Mouse (Mus musculus) heart, embryonic 14.5 days (tissue): Measurements from ENCODE around the gene Cilp2. TPM values are rescaled to one million over a fixed set of nuclear protein-coding genes. Genes with fewer than 3 reads are reported as not detected.
A peak's percentile ranks its signal among the peaks of the same experiment; 100 is the strongest.

ENCODE experiments used
- ATAC-seq: fragments of 200-750 bp; cut with Nextera tagmentation; 2 replicates; pipeline ENCODE4 v1.8.0; 2017; ENCODE audit warnings: low read depth, moderate TSS enrichment; ENCODE audit not compliant: insufficient number of reproducible peaks, insufficient read depth, low FRiP score
- H3K27ac ChIP-seq, 2 experiments: fragments of 200-500 bp in 1 of 2; fragments of 300-500 bp in 1 of 2; sonication (generic) in 1 of 2; replicated peaks in 1 of 2; 2 replicates each; pipeline ENCODE4 v1.5.1; 2012 to 2014; ENCODE audit warnings: low read depth in 2 of 2, low read length in 2 of 2, control low read depth in 1 of 2, mild to moderate bottlenecking in 1 of 2, mixed read lengths in 1 of 2; ENCODE audit not compliant: control insufficient read depth in 1 of 2, insufficient read depth in 1 of 2
- H3K27me3 ChIP-seq: fragments of 300-500 bp; sonication (generic); 2 replicates; pipeline ENCODE4 v1.6.1; 2014; ENCODE audit warnings: mild to moderate bottlenecking, low read length, control low read depth; ENCODE audit not compliant: control insufficient read depth, insufficient read depth
- H3K36me3 ChIP-seq: fragments of 300-500 bp; sonication (generic); 2 replicates; pipeline ENCODE4 v1.6.1; 2014; ENCODE audit warnings: mild to moderate bottlenecking, control low read depth, low read length, mixed read lengths; ENCODE audit not compliant: control insufficient read depth, insufficient read depth
- H3K4me1 ChIP-seq, 2 experiments: fragments of 200-500 bp in 1 of 2; fragments of 300-500 bp in 1 of 2; sonication (generic) in 1 of 2; 2 replicates each; pipeline ENCODE4 v1.6.1; 2012 to 2014; ENCODE audit warnings: low read length in 2 of 2, control low read depth in 1 of 2, mixed read lengths in 1 of 2; ENCODE audit not compliant: control insufficient read depth in 2 of 2, insufficient read depth in 2 of 2
- H3K4me2 ChIP-seq: fragments of 300-500 bp; sonication (generic); 2 replicates; pipeline ENCODE4 v1.6.1; 2014; ENCODE audit warnings: mild to moderate bottlenecking, low read length
- H3K4me3 ChIP-seq, 2 experiments: fragments of 200-500 bp in 1 of 2; fragments of 300-500 bp in 1 of 2; sonication (generic) in 1 of 2; 2 replicates each; pipeline ENCODE4 v1.5.1; 2012 to 2014; ENCODE audit warnings: low read length in 2 of 2, mild to moderate bottlenecking in 2 of 2, control low read depth in 1 of 2, low read depth in 1 of 2, moderate library complexity in 1 of 2; ENCODE audit not compliant: control insufficient read depth in 1 of 2, insufficient read depth in 1 of 2
- H3K9ac ChIP-seq: fragments of 300-500 bp; sonication (generic); 2 replicates; pipeline ENCODE4 v1.6.1; 2014; ENCODE audit warnings: mild to moderate bottlenecking, low read length
- H3K9me3 ChIP-seq: fragments of 300-500 bp; sonication (generic); 2 replicates; pipeline ENCODE4 v1.6.1; 2016; ENCODE audit warnings: low read length, control low read depth; ENCODE audit not compliant: control insufficient read depth
- WGBS: fragments of 180-500 bp; shearing (Covaris S2); extraction: QIAGEN DNeasy Blood & Tissue Kit; methylation state at CpG from one replicate; pipeline ENCODE4 v1.1.7; 2014; 5-methylcytosine and 5-hydroxymethylcytosine counted together
- polyA plus RNA-seq: library from polyadenylated mRNA; unstranded; fragments of >200 nt; fragmentation: Nextera tagmentation; extraction: Ambion mirVana; gene quantifications from 2 replicates; pipeline ENCODE4 v1.2.1, GENCODE M21; 2014

Cilp2 gene
- polyA plus RNA-seq, 1 experiment from 2014 or later, result 0.42 TPM

- 85% methylated on average over 2 of the region's 2 CpGs for WGBS
- Histone ChIP-seq H3K4me1 (peaks cover 22 to 38% of the 10 kb centered on the region in 2 experiments), H3K27ac (no peak overlapping the region), H3K36me3 (peaks cover 21% of the 10 kb centered on the region), H3K27me3 (no peaks in the 10 kb centered on the region), H3K9me3 (no peaks in the 10 kb centered on the region), H3K4me2 (no peak overlapping the region), H3K9ac (no peak overlapping the region), H3K4me3 (no peak overlapping the region)
- no peak for ATAC-seq
These were observed 33.7 kb upstream of the Cilp2 start for GRCm38 (mm10) chr8:69921141-69921540.

- H3K4me2 ChIP-seq, result peak overlapping the region; percentile 16; the same call in 1 of the 2 replicates
- peak overlapping the region; percentile 10 to 58; a peak in 2 of 4 replicates for H3K27ac ChIP-seq
- H3K27me3 ChIP-seq, result no peaks in the 10 kb centered on the region
- peaks cover 30 to 45% of the 10 kb centered on the region in 2 experiments for H3K4me1 ChIP-seq
- H3K36me3 ChIP-seq, result peaks cover 32% of the 10 kb centered on the region
- no peak overlapping the region for H3K4me3 ChIP-seq
- no peaks in the 10 kb centered on the region for H3K9me3 ChIP-seq
- ATAC-seq, result peak; percentile 29; the same call in 1 of the 2 replicates
- no peak overlapping the region; the same call in 1 of the 2 replicates for H3K9ac ChIP-seq
- WGBS, result 35% methylated on average over 11 of the region's 11 CpGs
These were observed 32.6 kb upstream of the Cilp2 start for GRCm38 (mm10) chr8:69919876-69920662.

- H3K9me3 ChIP-seq, result no peaks in the 10 kb centered on the region
- 63% methylated on average over 1 of the region's 1 CpGs for WGBS
- peak overlapping the region in 1 of 2 experiments; percentile 16; a peak in 1 of 4 replicates for H3K27ac ChIP-seq
- H3K27me3 ChIP-seq, result no peaks in the 10 kb centered on the region
- no peak overlapping the region for H3K4me3 ChIP-seq
- ATAC-seq, result peak; percentile 11; the same call in 1 of the 2 replicates
- no peak overlapping the region for H3K4me2 ChIP-seq
- H3K36me3 ChIP-seq, result peaks cover 42% of the 10 kb centered on the region
- no peak overlapping the region for H3K9ac ChIP-seq
- H3K4me1 ChIP-seq, result peaks cover 35 to 52% of the 10 kb centered on the region in 2 experiments
These were observed 31.5 kb upstream of the Cilp2 start for GRCm38 (mm10) chr8:69919010-69919409.

GRCm38 (mm10) chr8:69918506-69918905 lies 31.0 kb upstream of the Cilp2 start:
- Histone ChIP-seq H3K9me3 (no peaks in the 10 kb centered on the region), H3K36me3 (peaks cover 47% of the 10 kb centered on the region), H3K4me2 (no peak overlapping the region), H3K27ac (no peak overlapping the region), H3K4me3 (no peak overlapping the region), H3K27me3 (no peaks in the 10 kb centered on the region), H3K4me1 (peaks cover 31 to 47% of the 10 kb centered on the region in 2 experiments), H3K9ac (no peak overlapping the region)
- no peak for ATAC-seq

GRCm38 (mm10) chr8:69915748-69916147 lies 28.3 kb upstream of the Cilp2 start:
- H3K4me2 ChIP-seq, result no peak overlapping the region
- peak overlapping the region; percentile 86 to 91 for H3K27ac ChIP-seq
- H3K9me3 ChIP-seq, result no peaks in the 10 kb centered on the region
- no peak overlapping the region for H3K4me3 ChIP-seq
- no peaks in the 10 kb centered on the region for H3K27me3 ChIP-seq
- H3K36me3 ChIP-seq, result peaks cover 75% of the 10 kb centered on the region
- 19% methylated on average over 5 of the region's 5 CpGs for WGBS
- peaks cover 25 to 37% of the 10 kb centered on the region in 2 experiments for H3K4me1 ChIP-seq
- ATAC-seq, result peak; percentile 70
- peak overlapping the region; percentile 43; the same call in 1 of the 2 replicates for H3K9ac ChIP-seq

GRCm38 (mm10) chr8:69914526-69914925 lies 27.0 kb upstream of the Cilp2 start:
- no peak overlapping the region for H3K4me2 ChIP-seq
- no peak for ATAC-seq
- peaks cover 87% of the 10 kb centered on the region for H3K36me3 ChIP-seq
- H3K27me3 ChIP-seq, result no peaks in the 10 kb centered on the region
- WGBS, result 73% methylated on average over 4 of the region's 4 CpGs
- peak overlapping the region; percentile 40; the same call in 1 of the 2 replicates for H3K9ac ChIP-seq
- H3K4me3 ChIP-seq, result no peak overlapping the region
- peak overlapping the region; percentile 86 to 91; a peak in 3 of 4 replicates for H3K27ac ChIP-seq
- H3K9me3 ChIP-seq, result no peaks in the 10 kb centered on the region
- H3K4me1 ChIP-seq, result peaks cover 18 to 25% of the 10 kb centered on the region in 2 experiments

- H3K9me3 ChIP-seq, result no peaks in the 10 kb centered on the region
- H3K4me3 ChIP-seq, result no peak overlapping the region
- no peak overlapping the region for H3K9ac ChIP-seq
- no peak for ATAC-seq
- no peak overlapping the region for H3K27ac ChIP-seq
- peaks cover 16 to 20% of the 10 kb centered on the region in 2 experiments for H3K4me1 ChIP-seq
- 89% methylated on average over 12 of the region's 12 CpGs for WGBS
- H3K27me3 ChIP-seq, result no peaks in the 10 kb centered on the region
- peaks cover 100% of the 10 kb centered on the region for H3K36me3 ChIP-seq
- H3K4me2 ChIP-seq, result no peak overlapping the region
These were observed 25.1 kb upstream of the Cilp2 start for GRCm38 (mm10) chr8:69912478-69913074.
